Mouse (Mus musculus): ENCODE results near the gene Gm15107. TPM values are rescaled to one million over a fixed set of nuclear protein-coding genes. Genes with fewer than 3 reads are reported as not detected.
"Not testable (repeated sequence)": the region's sequence is repeated elsewhere in the genome, so short reads cannot be mapped to it uniquely, and the experiment has no call there.

The Gm15107 gene
- not detected in 2 replicates for polyA plus RNA-seq (2012; ENCODE audit: insufficient read depth, insufficient read length, missing spikeins)

- not testable (repeated sequence) for H3K27ac ChIP-seq (ENCODE audit: insufficient read depth, low read depth, low read length); H3K4me3 ChIP-seq (ENCODE audit: insufficient read depth, low read length); H3K4me1 ChIP-seq (ENCODE audit: control insufficient read depth, insufficient read depth, low read length)
Observed at GRCm38 (mm10) chrX:148180424-148180823, at the start of gene Gm15107. Gm15107 (plus strand) TSS chrX:148180724.

Other genes with a start within 250 kb of the Gm15107 start
- gene Gm15080, start 187.7 kb upstream of the Gm15107 start, polyA plus RNA-seq (2012; ENCODE audit: insufficient read depth, insufficient read length, missing spikeins): not detected in 2 replicates